Mouse (Mus musculus): ENCODE results near the gene Ctnnbl1. TPM values are rescaled to one million over a fixed set of nuclear protein-coding genes. Genes with fewer than 3 reads are reported as not detected.

Gene Ctnnbl1
- polyA plus RNA-seq, 1 experiment from 2014 or later, result 36.3 TPM

GRCm38 (mm10) chr2:157824249-157824648 lies 87.0 kb downstream of the Ctnnbl1 start:
- WGBS (ENCODE audit: insufficient replicate concordance), result 82% methylated on average over 11 of the region's 11 CpGs
- Histone ChIP-seq H3K27me3 (ENCODE audit: control insufficient read depth, insufficient read depth, low read length) (no peaks in the 10 kb centered on the region), H3K4me2 (no peak overlapping the region), H3K9ac (ENCODE audit: low read depth, low read length) (no peak overlapping the region), H3K4me3 (ENCODE audit: low read depth, low read length) (no peak overlapping the region), H3K27ac (ENCODE audit: low read depth, low read length) (0 out of 2 replicates have a peak overlapping the region, but pooled peaks have one; percentile 60), H3K36me3 (ENCODE audit: control insufficient read depth, insufficient read depth, low read length) (no peaks in the 10 kb centered on the region), H3K4me1 (ENCODE audit: control insufficient read depth, insufficient read depth, low read length) (peaks cover 20% of the 10 kb centered on the region), H3K9me3 (replicated peaks; ENCODE audit: control insufficient read depth, low read length) (no peaks in the 10 kb centered on the region)
- ATAC-seq (replicated peaks; ENCODE audit: insufficient number of reproducible peaks, low FRiP score, low TSS enrichment), result no peak

- Histone ChIP-seq H3K36me3 (ENCODE audit: control insufficient read depth, insufficient read depth, low read length) (no peaks in the 10 kb centered on the region), H3K4me2 (no peak overlapping the region), H3K4me3 (ENCODE audit: low read depth, low read length) (no peak overlapping the region), H3K27me3 (ENCODE audit: control insufficient read depth, insufficient read depth, low read length) (no peaks in the 10 kb centered on the region), H3K9me3 (replicated peaks; ENCODE audit: control insufficient read depth, low read length) (no peaks in the 10 kb centered on the region), H3K9ac (ENCODE audit: low read depth, low read length) (no peak overlapping the region), H3K4me1 (ENCODE audit: control insufficient read depth, insufficient read depth, low read length) (no peaks in the 10 kb centered on the region), H3K27ac (ENCODE audit: low read depth, low read length) (no peak overlapping the region)
- WGBS (ENCODE audit: insufficient replicate concordance), result 79% methylated on average over 6 of the region's 6 CpGs
- no peak for ATAC-seq (replicated peaks; ENCODE audit: insufficient number of reproducible peaks, low FRiP score, low TSS enrichment)
Measured at GRCm38 (mm10) chr2:157830101-157830500, 92.9 kb downstream of the Ctnnbl1 start.

GRCm38 (mm10) chr2:157830620-157831354 lies 93.6 kb downstream of the Ctnnbl1 start:
- H3K36me3 ChIP-seq (ENCODE audit: control insufficient read depth, insufficient read depth, low read length), result no peaks in the 10 kb centered on the region
- WGBS (ENCODE audit: insufficient replicate concordance), result 84% methylated on average over 10 of the region's 10 CpGs
- no peak overlapping the region for H3K9ac ChIP-seq (ENCODE audit: low read depth, low read length)
- no peaks in the 10 kb centered on the region for H3K27me3 ChIP-seq (ENCODE audit: control insufficient read depth, insufficient read depth, low read length)
- H3K4me1 ChIP-seq (ENCODE audit: control insufficient read depth, insufficient read depth, low read length), result no peaks in the 10 kb centered on the region
- no peak overlapping the region for H3K4me3 ChIP-seq (ENCODE audit: low read depth, low read length)
- H3K4me2 ChIP-seq, result no peak overlapping the region
- H3K9me3 ChIP-seq (replicated peaks; ENCODE audit: control insufficient read depth, low read length), result no peaks in the 10 kb centered on the region
- no peak overlapping the region for H3K27ac ChIP-seq (ENCODE audit: low read depth, low read length)
- ATAC-seq (replicated peaks; ENCODE audit: insufficient number of reproducible peaks, low FRiP score, low TSS enrichment), result no peak

- Histone ChIP-seq H3K27ac (ENCODE audit: low read depth, low read length) (no peak overlapping the region), H3K9me3 (replicated peaks; ENCODE audit: control insufficient read depth, low read length) (no peaks in the 10 kb centered on the region), H3K4me1 (ENCODE audit: control insufficient read depth, insufficient read depth, low read length) (peaks cover 8% of the 10 kb centered on the region), H3K4me2 (no peak overlapping the region), H3K4me3 (ENCODE audit: low read depth, low read length) (no peak overlapping the region), H3K36me3 (ENCODE audit: control insufficient read depth, insufficient read depth, low read length) (no peaks in the 10 kb centered on the region), H3K27me3 (ENCODE audit: control insufficient read depth, insufficient read depth, low read length) (no peaks in the 10 kb centered on the region), H3K9ac (ENCODE audit: low read depth, low read length) (no peak overlapping the region)
- ATAC-seq (replicated peaks; ENCODE audit: insufficient number of reproducible peaks, low FRiP score, low TSS enrichment), result no peak
- 64% methylated on average over 8 of the region's 8 CpGs for WGBS (ENCODE audit: insufficient replicate concordance)
Measured at GRCm38 (mm10) chr2:157837050-157837449, 99.8 kb downstream of the Ctnnbl1 start.

GRCm38 (mm10) chr2:157838206-157838923 lies 101.2 kb downstream of the Ctnnbl1 start:
- H3K9me3 ChIP-seq (replicated peaks; ENCODE audit: control insufficient read depth, low read length), result no peaks in the 10 kb centered on the region
- no peak overlapping the region for H3K27ac ChIP-seq (ENCODE audit: low read depth, low read length)
- no peak overlapping the region for H3K9ac ChIP-seq (ENCODE audit: low read depth, low read length)
- no peak for ATAC-seq (replicated peaks; ENCODE audit: insufficient number of reproducible peaks, low FRiP score, low TSS enrichment)
- H3K36me3 ChIP-seq (ENCODE audit: control insufficient read depth, insufficient read depth, low read length), result no peaks in the 10 kb centered on the region
- WGBS (ENCODE audit: insufficient replicate concordance), result 90% methylated on average over 13 of the region's 13 CpGs
- no peak overlapping the region for H3K4me3 ChIP-seq (ENCODE audit: low read depth, low read length)
- no peak overlapping the region for H3K4me2 ChIP-seq
- H3K4me1 ChIP-seq (ENCODE audit: control insufficient read depth, insufficient read depth, low read length), result peaks cover 8% of the 10 kb centered on the region
- no peaks in the 10 kb centered on the region for H3K27me3 ChIP-seq (ENCODE audit: control insufficient read depth, insufficient read depth, low read length)

GRCm38 (mm10) chr2:157840641-157841078 lies 103.5 kb downstream of the Ctnnbl1 start:
- Histone ChIP-seq H3K9me3 (replicated peaks; ENCODE audit: control insufficient read depth, low read length) (no peaks in the 10 kb centered on the region), H3K4me1 (ENCODE audit: control insufficient read depth, insufficient read depth, low read length) (peaks cover 11% of the 10 kb centered on the region), H3K27me3 (ENCODE audit: control insufficient read depth, insufficient read depth, low read length) (no peaks in the 10 kb centered on the region), H3K36me3 (ENCODE audit: control insufficient read depth, insufficient read depth, low read length) (no peaks in the 10 kb centered on the region), H3K27ac (ENCODE audit: low read depth, low read length) (no peak overlapping the region), H3K4me2 (no peak overlapping the region), H3K4me3 (ENCODE audit: low read depth, low read length) (no peak overlapping the region), H3K9ac (ENCODE audit: low read depth, low read length) (no peak overlapping the region)
- ATAC-seq (replicated peaks; ENCODE audit: insufficient number of reproducible peaks, low FRiP score, low TSS enrichment), result no peak

GRCm38 (mm10) chr2:157841121-157841520 lies 103.9 kb downstream of the Ctnnbl1 start:
- Histone ChIP-seq H3K4me1 (ENCODE audit: control insufficient read depth, insufficient read depth, low read length) (peaks cover 11% of the 10 kb centered on the region), H3K4me3 (ENCODE audit: low read depth, low read length) (no peak overlapping the region), H3K27ac (ENCODE audit: low read depth, low read length) (no peak overlapping the region), H3K36me3 (ENCODE audit: control insufficient read depth, insufficient read depth, low read length) (no peaks in the 10 kb centered on the region), H3K4me2 (no peak overlapping the region), H3K9me3 (replicated peaks; ENCODE audit: control insufficient read depth, low read length) (no peaks in the 10 kb centered on the region), H3K27me3 (ENCODE audit: control insufficient read depth, insufficient read depth, low read length) (no peaks in the 10 kb centered on the region), H3K9ac (ENCODE audit: low read depth, low read length) (no peak overlapping the region)
- no peak for ATAC-seq (replicated peaks; ENCODE audit: insufficient number of reproducible peaks, low FRiP score, low TSS enrichment)
- 64% methylated on average over 6 of the region's 6 CpGs for WGBS (ENCODE audit: insufficient replicate concordance)

- 60% methylated on average over 2 of the region's 2 CpGs for WGBS (ENCODE audit: insufficient replicate concordance)
- peaks cover 11% of the 10 kb centered on the region for H3K4me1 ChIP-seq (ENCODE audit: control insufficient read depth, insufficient read depth, low read length)
- no peak overlapping the region for H3K4me3 ChIP-seq (ENCODE audit: low read depth, low read length)
- no peak for ATAC-seq (replicated peaks; ENCODE audit: insufficient number of reproducible peaks, low FRiP score, low TSS enrichment)
- no peaks in the 10 kb centered on the region for H3K9me3 ChIP-seq (replicated peaks; ENCODE audit: control insufficient read depth, low read length)
- H3K9ac ChIP-seq (ENCODE audit: low read depth, low read length), result no peak overlapping the region
- no peak overlapping the region for H3K4me2 ChIP-seq
- no peak overlapping the region for H3K27ac ChIP-seq (ENCODE audit: low read depth, low read length)
- H3K27me3 ChIP-seq (ENCODE audit: control insufficient read depth, insufficient read depth, low read length), result no peaks in the 10 kb centered on the region
- H3K36me3 ChIP-seq (ENCODE audit: control insufficient read depth, insufficient read depth, low read length), result no peaks in the 10 kb centered on the region
Measured at GRCm38 (mm10) chr2:157844746-157845145, 107.5 kb downstream of the Ctnnbl1 start.

All from heart, embryonic 11.5 days (tissue).